Mouse (Mus musculus) MEL (cell line): Measurements from ENCODE around the gene 2010300C02Rik.

Experiments
- CTCF ChIP-seq, 3 experiments: IDR thresholded peaks in 2 of 3; conservative IDR thresholded peaks in 1 of 3; 2 replicates each; pipeline ENCODE4 v1.5.1; 2011 to 2012; ENCODE audit warnings: low read length in 3 of 3, low read depth in 2 of 3, mild to moderate bottlenecking in 2 of 3, improper control_type of control experiment in 1 of 3, inconsistent platforms in 1 of 3, mixed read lengths in 1 of 3, moderate library complexity in 1 of 3; ENCODE audit not compliant: control insufficient read depth in 1 of 3, insufficient read depth in 1 of 3, poor library complexity in 1 of 3, severe bottlenecking in 1 of 3
- POLR2A ChIP-seq, 2 experiments: IDR thresholded peaks; 2 replicates each; pipeline ENCODE4 v1.6.1; 2011 to 2012; ENCODE audit warnings: low read length in 2 of 2, mild to moderate bottlenecking in 2 of 2, control low read depth in 1 of 2, improper control_type of control experiment in 1 of 2, low read depth in 1 of 2, moderate library complexity in 1 of 2; ENCODE audit not compliant: control insufficient read depth in 1 of 2, insufficient read depth in 1 of 2, poor library complexity in 1 of 2
- TAL1 ChIP-seq: IDR thresholded peaks from 2 replicates; pipeline ENCODE4 v1.6.1; 2012; ENCODE audit warnings: mild to moderate bottlenecking, inconsistent platforms, low read length, moderate library complexity, mixed read lengths
- ZKSCAN1 ChIP-seq: IDR thresholded peaks from 2 replicates; pipeline ENCODE4 v1.6.1; 2012; ENCODE audit warnings: low read depth, mild to moderate bottlenecking, inconsistent platforms, low read length, improper control_type of control experiment, moderate library complexity

DNA sequence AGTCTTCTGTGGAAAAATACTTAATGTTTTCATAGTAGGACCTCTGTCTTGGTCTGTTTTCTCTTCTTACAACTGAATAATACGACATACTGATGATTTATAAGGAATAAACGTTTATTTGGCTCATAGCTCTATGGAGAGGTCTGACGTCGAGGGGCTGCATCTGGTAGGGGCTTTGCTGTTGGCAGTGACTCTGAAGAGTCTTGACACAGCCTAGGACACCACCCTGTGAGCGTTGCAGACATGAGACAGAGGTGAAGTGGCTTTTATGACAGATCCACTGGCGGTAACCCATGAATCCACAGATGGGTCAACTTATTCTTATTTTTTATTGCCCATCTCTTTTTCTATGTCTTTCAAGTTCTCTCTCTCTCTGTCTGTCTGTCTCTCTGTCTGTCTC is 52.5 kb downstream of the 2010300C02Rik start:
- TF ChIP-seq CTCF (IDR thresholded peaks at IDR 0.05 in 2 of 3, conservative IDR thresholded peaks at IDR 0.05 in 1 of 3; ENCODE audit: control insufficient read depth in 1 of 3, insufficient read depth in 1 of 3, low read depth in 2 of 3, low read length in 3 of 3, poor library complexity in 1 of 3, severe bottlenecking in 1 of 3) (no peak), TAL1 (no peak), ZKSCAN1 (no peak), POLR2A (IDR thresholded peaks at IDR 0.05; ENCODE audit: control insufficient read depth in 1 of 2, insufficient read depth in 1 of 2, low read depth in 1 of 2, low read length in 2 of 2, poor library complexity in 1 of 2) (no peak)
